Mouse (Mus musculus): ENCODE results near the gene Loxl3. TPM values are rescaled to one million over a fixed set of nuclear protein-coding genes. Genes with fewer than 3 reads are reported as not detected.
A peak's percentile ranks its signal among the peaks of the same experiment; 100 is the strongest.

The Loxl3 gene
- polyA plus RNA-seq (2015; fragmentation: Nextera tagmentation; extraction: Ambion mirVana): 6.6 and 6.7 TPM in 2 replicates

GRCm38 (mm10) chr6:83033249-83034185 lies at the start of gene Loxl3, which contains the start of gene Dok1:
Gene Loxl3, plus strand, starts transcription at chr6:83034173.
Gene Dok1, minus strand, starts transcription at chr6:83033471.
- H3K27me3 ChIP-seq: peaks cover 44% of the 10 kb centered on the region
- no peaks in the 10 kb centered on the region for H3K9me3 ChIP-seq
- under 1% methylated on average over 51 of the region's 51 CpGs for WGBS
- peak within 1 kb of the TSS; percentile 50 for H3K27ac ChIP-seq (replicated peaks)
- H3K4me1 ChIP-seq (replicated peaks): peaks cover 27% of the 10 kb centered on the region
- ATAC-seq (ENCODE audit: low FRiP score, low read depth): peak; percentile 62
- H3K4me2 ChIP-seq: peak within 1 kb of the TSS; percentile 79
- H3K36me3 ChIP-seq: no peaks in the 10 kb centered on the region
- H3K4me3 ChIP-seq: peak within 1 kb of the TSS; percentile 41
- H3K9ac ChIP-seq: peak within 1 kb of the TSS; percentile 37

DNA sequence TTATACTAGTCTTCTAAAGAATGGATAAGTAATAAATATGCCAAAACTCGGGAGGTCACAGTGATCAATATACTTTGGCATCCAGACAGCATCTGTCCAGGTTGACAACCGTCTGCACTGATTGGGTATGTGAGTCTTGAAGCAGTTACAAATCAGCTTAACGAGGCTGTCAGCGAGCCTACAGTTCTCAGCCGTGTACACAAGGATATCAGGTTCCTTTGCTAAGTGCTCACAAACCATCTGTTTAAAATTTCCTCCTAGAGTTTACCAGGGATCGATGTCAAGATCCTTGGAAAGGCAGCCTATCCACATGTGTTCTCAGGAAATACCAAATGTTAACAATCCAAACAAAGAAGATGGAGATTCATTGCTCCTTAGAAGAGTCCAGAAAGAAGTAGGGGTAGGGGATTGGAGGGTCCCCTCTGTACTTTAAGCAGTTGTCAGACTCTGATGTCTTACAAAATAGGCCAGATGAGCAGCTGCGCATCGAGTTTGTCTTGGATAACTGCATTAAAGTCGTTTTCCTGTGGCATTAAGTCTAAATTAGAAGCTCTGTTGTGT lies 46.5 kb upstream of the Loxl3 start:
- no peaks in the 10 kb centered on the region for H3K4me1 ChIP-seq (replicated peaks)
- no peak overlapping the region for H3K4me3 ChIP-seq
- WGBS: 62% methylated on average over 9 of the region's 9 CpGs
- H3K27me3 ChIP-seq: no peaks in the 10 kb centered on the region
- no peaks in the 10 kb centered on the region for H3K9me3 ChIP-seq
- H3K36me3 ChIP-seq: no peaks in the 10 kb centered on the region
- H3K4me2 ChIP-seq: no peak overlapping the region
- no peak for ATAC-seq (ENCODE audit: low FRiP score, low read depth)
- no peak overlapping the region for H3K9ac ChIP-seq
- no peak overlapping the region for H3K27ac ChIP-seq (replicated peaks)

DNA sequence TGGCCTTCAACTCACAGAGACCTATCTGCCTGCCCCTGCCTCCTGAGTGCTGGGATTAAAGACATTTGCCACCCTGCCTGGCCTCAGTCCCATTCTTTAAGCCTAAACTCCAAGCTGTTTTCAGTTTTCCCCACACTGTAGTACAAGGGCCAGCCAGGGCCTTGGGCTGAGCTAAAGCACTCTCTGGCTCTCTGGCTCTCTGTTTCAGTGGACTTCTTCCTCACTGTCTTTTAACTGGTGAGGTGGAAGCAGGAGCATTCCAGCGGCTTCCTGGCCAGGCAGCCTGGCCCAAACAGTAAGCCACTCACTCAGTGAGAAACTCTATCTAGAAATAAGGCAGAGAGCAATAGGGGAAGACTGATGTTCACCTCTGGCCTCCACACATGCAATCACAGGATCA lies 40.3 kb upstream of the Loxl3 start:
- H3K27ac ChIP-seq (replicated peaks): no peak overlapping the region
- H3K9ac ChIP-seq: no peak overlapping the region
- H3K36me3 ChIP-seq: no peaks in the 10 kb centered on the region
- no peak overlapping the region for H3K4me3 ChIP-seq
- 42% methylated on average over 1 of the region's 1 CpGs for WGBS
- H3K9me3 ChIP-seq: no peaks in the 10 kb centered on the region
- no peak overlapping the region for H3K4me2 ChIP-seq
- peaks cover 9% of the 10 kb centered on the region for H3K4me1 ChIP-seq (replicated peaks)
- no peak for ATAC-seq (ENCODE audit: low FRiP score, low read depth)
- H3K27me3 ChIP-seq: peaks cover 5% of the 10 kb centered on the region; the same call in 1 of the 2 replicates

DNA sequence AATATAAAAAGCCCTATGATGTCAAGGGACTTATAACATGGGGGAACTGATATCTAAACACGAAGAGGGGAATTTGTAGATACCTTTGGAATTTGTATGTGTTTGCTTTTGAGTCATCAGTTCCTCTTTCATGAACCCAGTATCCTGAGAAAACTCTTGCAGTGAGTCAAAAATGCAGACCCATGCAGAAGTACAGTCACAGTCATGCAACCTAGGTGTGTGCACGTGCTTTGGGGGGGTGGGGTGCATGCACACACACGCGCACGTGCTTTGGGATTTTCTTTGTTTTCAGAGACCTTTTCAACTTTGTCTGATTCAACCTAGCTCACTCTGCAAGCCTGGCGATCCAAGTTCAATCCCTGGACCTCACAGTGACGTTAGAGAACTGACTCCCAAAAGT lies 39.6 kb upstream of the Loxl3 start:
- Histone ChIP-seq H3K4me3 (no peak overlapping the region), H3K36me3 (no peaks in the 10 kb centered on the region), H3K27ac (replicated peaks) (no peak overlapping the region), H3K4me2 (no peak overlapping the region), H3K9ac (no peak overlapping the region), H3K4me1 (replicated peaks) (peaks cover 9% of the 10 kb centered on the region), H3K27me3 (peaks cover 5% of the 10 kb centered on the region; the same call in 1 of the 2 replicates), H3K9me3 (no peaks in the 10 kb centered on the region)
- WGBS: 78% methylated on average over 7 of the region's 7 CpGs
- no peak for ATAC-seq (ENCODE audit: low FRiP score, low read depth)

- H3K27ac ChIP-seq (replicated peaks): peak overlapping the region; percentile 22; the same call in 1 of the 2 replicates
- H3K9ac ChIP-seq: no peak overlapping the region; the same call in 1 of the 2 replicates
- peak; percentile 96 for ATAC-seq (ENCODE audit: low FRiP score, low read depth)
Observed at GRCm38 (mm10) chr6:82996740-82997315, 37.1 kb upstream of the Loxl3 start.

DNA sequence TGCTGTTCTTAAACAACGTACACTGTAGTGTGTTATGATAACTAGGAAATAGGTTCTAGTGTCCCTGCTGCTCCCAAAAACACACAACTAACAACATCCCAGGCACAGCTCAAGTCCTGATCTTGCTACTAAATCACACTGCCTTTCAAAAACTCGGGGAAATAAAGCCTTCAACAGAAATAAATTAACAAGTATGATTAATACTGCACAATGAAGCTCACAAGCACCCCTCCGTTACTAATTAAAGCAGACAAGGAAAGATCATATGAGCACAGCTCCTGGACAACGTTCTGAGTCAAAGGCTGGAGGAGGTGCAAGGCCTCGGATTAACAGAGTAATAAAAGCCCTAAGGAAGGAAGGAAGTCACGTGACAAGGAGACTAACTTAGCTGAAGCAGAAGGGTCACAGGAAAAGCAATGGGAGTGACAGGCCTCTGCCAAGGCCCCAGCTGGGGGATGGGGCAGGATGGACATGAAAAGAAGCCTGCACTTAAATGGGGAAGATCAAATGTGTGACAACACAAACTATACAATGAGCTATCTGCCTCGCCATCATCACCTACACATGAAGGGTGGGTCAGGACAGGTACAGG lies 36.4 kb upstream of the Loxl3 start:
- peaks cover 9% of the 10 kb centered on the region for H3K4me1 ChIP-seq (replicated peaks)
- peaks cover 5% of the 10 kb centered on the region; the same call in 1 of the 2 replicates for H3K27me3 ChIP-seq
- H3K4me3 ChIP-seq: no peak overlapping the region
- WGBS: 62% methylated on average over 7 of the region's 7 CpGs
- H3K9me3 ChIP-seq: no peaks in the 10 kb centered on the region
- no peak overlapping the region for H3K9ac ChIP-seq
- no peak for ATAC-seq (ENCODE audit: low FRiP score, low read depth)
- no peak overlapping the region for H3K27ac ChIP-seq (replicated peaks)
- no peaks in the 10 kb centered on the region for H3K36me3 ChIP-seq
- H3K4me2 ChIP-seq: no peak overlapping the region

More at GRCm38 (mm10) chr6:82996740-82997315, 37.1 kb upstream of the Loxl3 start:
- Histone ChIP-seq H3K36me3 (no peaks in the 10 kb centered on the region), H3K27me3 (peaks cover 5% of the 10 kb centered on the region; the same call in 1 of the 2 replicates), H3K4me3 (no peak overlapping the region), H3K4me1 (replicated peaks) (peaks cover 9% of the 10 kb centered on the region), H3K4me2 (peak overlapping the region; percentile 38), H3K9me3 (no peaks in the 10 kb centered on the region)
- WGBS: 11% methylated on average over 11 of the region's 11 CpGs

DNA sequence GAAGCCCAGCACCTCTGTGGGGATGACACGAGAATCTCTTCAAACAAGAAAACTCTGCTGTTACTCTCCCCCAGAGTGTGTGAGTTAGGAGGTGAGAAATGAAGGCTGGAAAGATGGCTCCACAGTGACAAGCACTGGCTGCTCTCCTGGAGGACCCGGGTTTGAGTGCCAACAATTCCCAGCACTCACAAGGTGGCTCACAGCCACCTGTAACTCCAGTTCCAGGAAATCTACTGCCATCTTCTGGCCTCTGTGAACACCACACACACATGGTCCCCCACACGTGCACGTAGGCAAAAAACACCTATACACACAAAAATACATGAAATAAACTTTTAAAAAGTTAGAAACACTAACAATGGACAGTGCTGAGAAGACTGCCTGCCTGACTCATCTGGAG lies 35.6 kb upstream of the Loxl3 start:
- WGBS: 74% methylated on average over 4 of the region's 4 CpGs
- H3K4me2 ChIP-seq: no peak overlapping the region
- H3K9ac ChIP-seq: no peak overlapping the region
- no peak for ATAC-seq (ENCODE audit: low FRiP score, low read depth)
- peaks cover 5% of the 10 kb centered on the region; the same call in 1 of the 2 replicates for H3K27me3 ChIP-seq
- peaks cover 9% of the 10 kb centered on the region for H3K4me1 ChIP-seq (replicated peaks)
- H3K9me3 ChIP-seq: no peaks in the 10 kb centered on the region
- H3K4me3 ChIP-seq: no peak overlapping the region
- no peak overlapping the region for H3K27ac ChIP-seq (replicated peaks)
- no peaks in the 10 kb centered on the region for H3K36me3 ChIP-seq

DNA sequence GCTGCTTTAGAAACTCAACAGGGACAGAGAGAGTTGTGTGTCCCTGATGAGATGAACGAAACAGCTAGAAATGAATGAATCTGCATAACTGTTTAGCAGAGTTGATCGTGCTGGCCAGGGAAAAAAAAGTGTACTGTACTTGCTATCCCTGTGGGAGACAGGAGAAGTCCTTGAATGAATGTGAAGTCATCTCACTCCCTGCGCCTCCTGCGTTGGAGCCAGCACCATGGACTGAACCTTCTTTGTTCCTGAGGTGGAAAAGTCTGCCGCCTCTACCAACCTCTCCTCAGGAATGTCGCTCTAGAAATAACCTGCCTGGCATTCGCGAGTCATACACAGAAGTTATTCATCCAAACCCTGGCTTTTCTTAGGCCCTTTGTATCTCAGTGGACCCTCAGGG lies 34.0 kb upstream of the Loxl3 start:
- ATAC-seq (ENCODE audit: low FRiP score, low read depth): no peak
- no peak overlapping the region for H3K27ac ChIP-seq (replicated peaks)
- H3K9me3 ChIP-seq: no peaks in the 10 kb centered on the region
- H3K36me3 ChIP-seq: no peaks in the 10 kb centered on the region
- H3K4me2 ChIP-seq: no peak overlapping the region
- no peak overlapping the region for H3K4me3 ChIP-seq
- peaks cover 9% of the 10 kb centered on the region for H3K4me1 ChIP-seq (replicated peaks)
- H3K27me3 ChIP-seq: peaks cover 4% of the 10 kb centered on the region; the same call in 1 of the 2 replicates
- no peak overlapping the region for H3K9ac ChIP-seq
- 74% methylated on average over 8 of the region's 8 CpGs for WGBS

DNA sequence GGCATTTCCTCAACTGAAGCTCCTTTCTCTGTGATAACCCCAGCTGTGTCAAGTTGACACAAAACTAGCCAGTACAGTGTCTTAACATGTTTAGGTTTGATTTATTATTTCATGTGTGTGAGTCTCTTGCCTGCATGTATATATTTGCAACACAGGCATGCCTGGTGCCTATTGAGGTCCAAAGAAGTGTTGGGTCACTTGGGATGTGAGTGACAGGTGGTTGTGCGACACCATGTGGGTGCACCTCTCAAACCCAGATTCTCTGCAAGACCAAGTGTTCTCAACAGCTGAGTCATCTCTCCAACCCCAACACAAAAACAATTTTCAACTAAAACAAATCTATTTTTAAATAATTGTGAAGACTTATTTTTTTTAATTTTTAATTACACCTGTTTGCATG lies 30.9 kb upstream of the Loxl3 start:
- no peaks in the 10 kb centered on the region for H3K4me1 ChIP-seq (replicated peaks)
- no peaks in the 10 kb centered on the region for H3K27me3 ChIP-seq
- 91% methylated on average over 1 of the region's 1 CpGs for WGBS
- H3K36me3 ChIP-seq: no peaks in the 10 kb centered on the region
- H3K9me3 ChIP-seq: no peaks in the 10 kb centered on the region
- H3K4me2 ChIP-seq: no peak overlapping the region
- no peak overlapping the region for H3K4me3 ChIP-seq
- no peak overlapping the region for H3K27ac ChIP-seq (replicated peaks)
- no peak for ATAC-seq (ENCODE audit: low FRiP score, low read depth)
- H3K9ac ChIP-seq: no peak overlapping the region

DNA sequence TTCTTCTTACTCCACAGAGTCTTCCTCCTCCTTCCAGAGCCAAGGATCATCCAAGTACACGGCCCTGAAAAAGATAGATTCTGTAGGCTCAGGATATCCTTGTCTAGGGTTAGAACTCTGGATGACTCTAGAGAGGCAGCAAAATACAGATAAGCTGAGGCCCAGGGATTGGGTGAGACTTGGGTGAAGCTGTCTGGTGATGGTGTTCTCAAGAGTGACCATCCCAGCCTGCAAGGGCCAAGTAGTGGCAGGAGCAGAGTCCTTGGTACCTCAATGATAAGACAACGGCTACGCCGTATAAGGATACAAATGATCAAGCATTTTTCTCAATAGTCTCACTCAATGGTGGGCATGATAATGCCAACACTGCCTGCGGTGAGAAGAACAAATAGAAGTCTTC lies 30.1 kb upstream of the Loxl3 start:
- 86% methylated on average over 5 of the region's 5 CpGs for WGBS
- no peaks in the 10 kb centered on the region for H3K9me3 ChIP-seq
- H3K27me3 ChIP-seq: no peaks in the 10 kb centered on the region
- H3K4me1 ChIP-seq (replicated peaks): no peaks in the 10 kb centered on the region
- no peak overlapping the region for H3K4me3 ChIP-seq
- no peak overlapping the region for H3K4me2 ChIP-seq
- ATAC-seq (ENCODE audit: low FRiP score, low read depth): no peak
- no peak overlapping the region for H3K27ac ChIP-seq (replicated peaks)
- H3K9ac ChIP-seq: no peak overlapping the region
- H3K36me3 ChIP-seq: no peaks in the 10 kb centered on the region

- H3K4me3 ChIP-seq: no peak overlapping the region
- H3K4me2 ChIP-seq: no peak overlapping the region
- no peaks in the 10 kb centered on the region for H3K9me3 ChIP-seq
- H3K9ac ChIP-seq: no peak overlapping the region
- no peaks in the 10 kb centered on the region for H3K36me3 ChIP-seq
- no peak overlapping the region for H3K27ac ChIP-seq (replicated peaks)
- no peak for ATAC-seq (ENCODE audit: low FRiP score, low read depth)
- no peaks in the 10 kb centered on the region for H3K27me3 ChIP-seq
- no peaks in the 10 kb centered on the region for H3K4me1 ChIP-seq (replicated peaks)
- 71% methylated on average over 2 of the region's 2 CpGs for WGBS
Observed at GRCm38 (mm10) chr6:83004309-83004708, 29.7 kb upstream of the Loxl3 start.

Measured in hindbrain, embryonic 15.5 days (tissue).